Mouse (Mus musculus) G1E (cell line): ENCODE measurements around the gene P3h2. TPM values are rescaled to one million over a fixed set of nuclear protein-coding genes. Genes with fewer than 3 reads are reported as not detected.

Source experiments
- ATAC-seq: 2 replicates; pipeline ENCODE4 v1.8.0; 2016; ENCODE audit warnings: mild to moderate bottlenecking; ENCODE audit not compliant: insufficient number of reproducible peaks, poor library complexity, low FRiP score, severe bottlenecking; ENCODE audit errors: extremely low read depth
- DNase-seq: peaks from one replicate; pipeline ENCODE4 v3.0.0; 2012; ENCODE audit warnings: low spot score
- H3K27me3 ChIP-seq: 2 replicates; pipeline ENCODE4 v1.6.1; 2012; ENCODE audit warnings: mild to moderate bottlenecking, low read length, inconsistent platforms; ENCODE audit not compliant: insufficient read depth
- H3K36me3 ChIP-seq: replicated peaks from 2 replicates; pipeline ENCODE3; 2012; ENCODE audit warnings: mild to moderate bottlenecking, inconsistent platforms
- H3K4me1 ChIP-seq: 2 replicates; pipeline ENCODE4 v1.6.1; 2012; ENCODE audit warnings: low read depth, low read length, inconsistent platforms, mixed read lengths; ENCODE audit not compliant: insufficient read depth
- H3K4me3 ChIP-seq: 2 replicates; pipeline ENCODE4 v1.5.1; 2012; ENCODE audit warnings: low read depth, mild to moderate bottlenecking, inconsistent platforms, low read length, moderate library complexity, mixed read lengths
- H3K9me3 ChIP-seq: replicated peaks from 2 replicates; pipeline ENCODE4 v1.6.1; 2012; ENCODE audit warnings: inconsistent platforms
- CTCF ChIP-seq: IDR thresholded peaks from 2 replicates; pipeline ENCODE4 v1.5.1; 2012; ENCODE audit warnings: low read depth, low read length, inconsistent platforms, mixed read lengths
- GATA1 ChIP-seq: IDR thresholded peaks from 2 replicates; pipeline ENCODE4 v1.6.1; 2012; ENCODE audit warnings: borderline replicate concordance, low read length, inconsistent platforms, mixed read lengths
- GATA2 ChIP-seq: IDR thresholded peaks from 2 replicates; pipeline ENCODE4 v1.6.1; 2012; ENCODE audit warnings: low read depth, low read length, inconsistent platforms, borderline replicate concordance
- POLR2AphosphoS5 ChIP-seq: IDR thresholded peaks from 2 replicates; pipeline ENCODE4 v1.6.1; 2012; ENCODE audit warnings: low read depth, low read length, inconsistent platforms; ENCODE audit not compliant: insufficient replicate concordance
- TAL1 ChIP-seq: conservative IDR thresholded peaks from 2 replicates; pipeline ENCODE4 v1.6.1; 2012; ENCODE audit warnings: low read depth, low read length, inconsistent platforms, mixed read lengths
- polyA plus RNA-seq: library from polyadenylated mRNA; stranded (reverse); fragments of >175 nt; gene quantifications from 2 replicates; pipeline ENCODE4 v1.2.3, GENCODE M21; 2012
- total RNA-seq, 2 experiments: library from RNA; stranded (forward) in 1 of 2; stranded (reverse) in 1 of 2; fragments of 200-1000 nt in 1 of 2; fragments of >200 nt in 1 of 2; fragmentation: Nextera tagmentation in 1 of 2; gene quantifications; 2 replicates each; pipeline ENCODE4 v1.2.3; 2014 to 2017

P3h2 gene
- total and polyA plus RNA-seq, 3 experiments: not detected

- 0 out of 2 replicates have a peak, but pooled peaks cover 2% of the 10 kb centered on the region for H3K9me3 ChIP-seq
- no peak for TF ChIP-seq CTCF
- TF ChIP-seq POLR2AphosphoS5: no peak
- H3K36me3 ChIP-seq: no peaks in the 10 kb centered on the region
- ATAC-seq (no peak), DNase-seq (no peak)
- no peaks in the 10 kb centered on the region for H3K4me1 ChIP-seq
- no peaks in the 10 kb centered on the region for H3K27me3 ChIP-seq
- H3K4me3 ChIP-seq: no peak overlapping the region
Measured at GRCm38 (mm10) chr16:25959929-25960328, 145.7 kb downstream of the P3h2 start.

DNA sequence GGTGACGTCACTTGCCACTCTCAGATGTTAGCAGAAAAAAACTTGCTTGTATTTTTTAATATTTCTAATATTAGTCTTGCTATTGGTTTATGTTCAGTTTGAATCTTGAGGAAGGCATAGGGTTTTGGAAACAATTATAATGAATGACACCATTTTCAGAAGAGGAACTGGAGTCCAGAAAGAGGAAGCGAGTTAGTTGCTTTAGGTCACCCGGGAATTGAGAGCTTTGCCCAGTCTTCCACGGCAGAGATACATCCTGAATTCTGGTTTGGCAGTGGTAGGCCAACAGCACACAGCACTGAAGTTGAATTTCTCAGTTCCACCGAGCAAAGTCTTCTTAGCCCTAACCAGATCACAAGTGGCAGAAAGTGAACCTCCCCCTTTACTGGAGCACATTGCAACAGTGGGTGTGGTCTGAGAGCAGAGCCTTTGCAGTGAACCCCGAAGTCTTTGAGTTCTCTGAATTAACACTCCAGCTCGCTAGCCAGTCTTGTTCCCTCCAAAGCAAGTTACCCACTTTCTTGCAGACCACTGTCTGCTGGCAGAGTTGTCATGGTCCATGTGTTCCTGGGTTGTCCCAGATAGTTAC is 146.8 kb downstream of the P3h2 start:
- H3K4me1 ChIP-seq: no peaks in the 10 kb centered on the region
- H3K36me3 ChIP-seq: no peaks in the 10 kb centered on the region
- 0 out of 2 replicates have a peak, but pooled peaks cover 2% of the 10 kb centered on the region for H3K9me3 ChIP-seq
- ATAC-seq (no peak), DNase-seq (no peak)
- H3K4me3 ChIP-seq: no peak overlapping the region
- H3K27me3 ChIP-seq: no peaks in the 10 kb centered on the region
- TF ChIP-seq CTCF: no peak

DNA sequence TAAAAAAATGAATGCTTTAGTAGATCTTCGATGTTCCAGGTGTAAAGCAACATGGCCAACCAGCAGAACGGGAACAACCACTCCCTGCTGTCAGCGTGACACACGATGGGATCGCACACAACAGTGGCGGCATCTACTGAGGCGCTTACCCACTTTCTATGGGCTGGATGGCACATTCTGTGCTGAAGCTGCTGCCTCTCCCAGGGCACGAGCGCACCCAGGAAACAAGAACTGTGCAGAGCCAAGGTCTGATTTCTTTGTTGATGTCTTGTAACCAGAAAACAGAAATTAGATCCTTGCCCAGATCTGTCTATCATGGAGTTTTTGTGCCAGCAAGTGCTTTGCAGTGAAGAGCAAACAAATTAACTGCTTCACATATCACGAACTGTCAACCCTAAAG is 147.4 kb downstream of the P3h2 start:
- Histone ChIP-seq H3K4me1 (no peaks in the 10 kb centered on the region), H3K9me3 (0 out of 2 replicates have a peak, but pooled peaks cover 2% of the 10 kb centered on the region), H3K27me3 (no peaks in the 10 kb centered on the region), H3K4me3 (no peak overlapping the region), H3K36me3 (no peaks in the 10 kb centered on the region)
- TF ChIP-seq POLR2AphosphoS5 (no peak), GATA2 (no peak), TAL1 (no peak), GATA1 (no peak), CTCF (no peak)
- DNase-seq (no peak), ATAC-seq (no peak)

GRCm38 (mm10) chr16:25956831-25957230 is 148.8 kb downstream of the P3h2 start:
- Histone ChIP-seq H3K27me3 (no peaks in the 10 kb centered on the region), H3K36me3 (no peaks in the 10 kb centered on the region), H3K4me3 (no peak overlapping the region), H3K9me3 (0 out of 2 replicates have a peak, but pooled peaks cover 2% of the 10 kb centered on the region), H3K4me1 (no peaks in the 10 kb centered on the region)
- no peak for TF ChIP-seq GATA2
- TF ChIP-seq TAL1: no peak
- no peak for TF ChIP-seq GATA1
- TF ChIP-seq CTCF: no peak
- TF ChIP-seq POLR2AphosphoS5: no peak
- DNase-seq (no peak), ATAC-seq (no peak)

GRCm38 (mm10) chr16:25954614-25955013 is 151.0 kb downstream of the P3h2 start:
- Histone ChIP-seq H3K4me3 (no peak overlapping the region), H3K9me3 (0 out of 2 replicates have a peak, but pooled peaks cover 2% of the 10 kb centered on the region), H3K4me1 (no peaks in the 10 kb centered on the region), H3K27me3 (no peaks in the 10 kb centered on the region), H3K36me3 (no peaks in the 10 kb centered on the region)
- TF ChIP-seq GATA2: no peak
- TF ChIP-seq TAL1: no peak
- DNase-seq (no peak), ATAC-seq (no peak)

DNA sequence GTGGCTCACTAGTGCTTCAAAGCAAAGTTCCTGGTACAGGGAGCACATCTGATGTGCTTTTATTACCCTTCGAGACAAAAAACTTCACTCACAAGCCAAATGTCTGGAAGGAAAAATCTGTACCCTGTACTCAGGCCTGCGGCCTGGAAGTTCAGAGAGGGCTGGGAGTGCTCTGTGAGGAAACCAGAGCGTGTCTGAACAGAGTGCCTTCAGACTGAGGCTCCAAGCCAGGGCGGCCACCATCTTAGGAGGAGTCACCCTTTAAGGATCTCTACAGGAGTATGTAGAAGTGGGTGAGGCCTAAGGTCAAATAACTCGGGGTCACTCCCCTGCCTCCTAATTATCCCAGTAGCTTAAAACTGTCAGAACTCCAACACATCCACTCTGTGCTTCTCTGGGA is 152.2 kb downstream of the P3h2 start:
- Histone ChIP-seq H3K9me3 (0 out of 2 replicates have a peak, but pooled peaks cover 2% of the 10 kb centered on the region), H3K4me3 (no peak overlapping the region), H3K4me1 (no peaks in the 10 kb centered on the region), H3K27me3 (no peaks in the 10 kb centered on the region), H3K36me3 (no peaks in the 10 kb centered on the region)
- ATAC-seq (no peak), DNase-seq (no peak)
- TF ChIP-seq POLR2AphosphoS5 (no peak), CTCF (no peak)

- ATAC-seq (no peak), DNase-seq (no peak)
- Histone ChIP-seq H3K4me3 (no peak overlapping the region), H3K4me1 (no peaks in the 10 kb centered on the region), H3K27me3 (no peaks in the 10 kb centered on the region), H3K36me3 (no peaks in the 10 kb centered on the region), H3K9me3 (peaks cover 4% of the 10 kb centered on the region; the same call in 1 of the 2 replicates)
- no peak for TF ChIP-seq TAL1
- TF ChIP-seq GATA1: no peak
- TF ChIP-seq GATA2: no peak
- no peak for TF ChIP-seq POLR2AphosphoS5
- no peak for TF ChIP-seq CTCF
Measured at GRCm38 (mm10) chr16:25952005-25952404, 153.6 kb downstream of the P3h2 start.
